Mouse (Mus musculus) liver, adult 2 months (tissue): ENCODE data around the gene Gm27021. TPM values are rescaled to one million over a fixed set of nuclear protein-coding genes. Genes with fewer than 3 reads are reported as not detected.

Experiments used
- DNase-seq: peaks from one replicate; pipeline ENCODE4 v3.0.0-alpha.2; 2011; ENCODE audit warnings: low read depth, low spot score; ENCODE audit errors: extremely low read depth
- H3K27ac ChIP-seq: fragments of 200-500 bp; replicated peaks from 2 replicates; pipeline ENCODE4 v1.5.1; 2012; ENCODE audit warnings: low read depth, mild to moderate bottlenecking, control low read depth, inconsistent platforms, low read length; ENCODE audit not compliant: insufficient read depth
- H3K27me3 ChIP-seq: fragments of 200-500 bp; 2 replicates; pipeline ENCODE4 v1.6.1; 2012; ENCODE audit warnings: mild to moderate bottlenecking, moderate library complexity, low read length, inconsistent platforms; ENCODE audit not compliant: control insufficient read depth, insufficient read depth
- H3K36me3 ChIP-seq: fragments of 200-500 bp; 2 replicates; pipeline ENCODE4 v1.6.1; 2012; ENCODE audit warnings: low read length, inconsistent platforms; ENCODE audit not compliant: control insufficient read depth, insufficient read depth
- H3K4me1 ChIP-seq: fragments of 200-500 bp; 2 replicates; pipeline ENCODE4 v1.6.1; 2011; ENCODE audit warnings: low read length; ENCODE audit not compliant: control insufficient read depth, insufficient read depth
- H3K4me3 ChIP-seq: fragments of 200-500 bp; 2 replicates; pipeline ENCODE4 v1.5.1; 2011; ENCODE audit warnings: low read depth, mild to moderate bottlenecking, control low read depth, low read length, moderate library complexity; ENCODE audit not compliant: insufficient read depth
- H3K79me2 ChIP-seq: fragments of 200-500 bp; 2 replicates; pipeline ENCODE4 v1.6.1; 2012; ENCODE audit warnings: inconsistent platforms, mild to moderate bottlenecking, low read length, moderate library complexity; ENCODE audit not compliant: control insufficient read depth, insufficient read depth
- H3K9ac ChIP-seq: fragments of 200-500 bp; 2 replicates; pipeline ENCODE4 v1.6.1; 2012; ENCODE audit warnings: low read depth, mild to moderate bottlenecking, control low read depth, inconsistent platforms, low read length
- CTCF ChIP-seq: fragments of 200-500 bp; IDR thresholded peaks from 2 replicates; pipeline ENCODE4 v1.5.1; 2011; ENCODE audit warnings: low read depth, low read length, control low read depth
- POLR2A ChIP-seq: fragments of 200-500 bp; IDR thresholded peaks from 2 replicates; pipeline ENCODE4 v1.6.1; 2011; ENCODE audit warnings: low read length, control low read depth; ENCODE audit not compliant: insufficient read depth; ENCODE audit errors: extremely low read depth
- WGBS: fragments of 180-500 bp; shearing (Covaris S2); methylation state at CpG from one replicate; pipeline ENCODE4 v1.1.7; 2018; 5-methylcytosine and 5-hydroxymethylcytosine counted together
- polyA plus RNA-seq: library from polyadenylated mRNA; depleted of rRNA; stranded (reverse); fragments of >200 nt; gene quantifications from 2 replicates; pipeline ENCODE4 v1.2.3, GENCODE M21; 2012
- total RNA-seq: library from RNA; depleted of rRNA; stranded (reverse); fragments of >200 nt; gene quantifications from 2 replicates; pipeline ENCODE4 v1.2.3, GENCODE M21; 2014

Gm27021 gene
- total and polyA plus RNA-seq, 2 experiments: not detected

- no peak for DNase-seq
- Histone ChIP-seq H3K9ac (no peak overlapping the region), H3K79me2 (no peaks in the 10 kb centered on the region), H3K36me3 (no peaks in the 10 kb centered on the region), H3K4me3 (no peak overlapping the region), H3K4me1 (no peaks in the 10 kb centered on the region), H3K27ac (no peak overlapping the region), H3K27me3 (no peaks in the 10 kb centered on the region)
- TF ChIP-seq CTCF (no peak), POLR2A (no peak)
- 71% methylated on average over 24 of the region's 24 CpGs for WGBS
These were observed 69.3 kb downstream of the Gm27021 start for GRCm38 (mm10) chr8:120598579-120598978.

- Histone ChIP-seq H3K36me3 (no peaks in the 10 kb centered on the region), H3K9ac (no peak overlapping the region), H3K27ac (no peak overlapping the region), H3K27me3 (no peaks in the 10 kb centered on the region), H3K79me2 (no peaks in the 10 kb centered on the region), H3K4me3 (no peak overlapping the region), H3K4me1 (no peaks in the 10 kb centered on the region)
- peak; percentile 52 for DNase-seq
- 11% methylated on average over 5 of the region's 5 CpGs for WGBS
- peak; percentile 85 for TF ChIP-seq CTCF
- no peak for TF ChIP-seq POLR2A
These were observed 71.9 kb downstream of the Gm27021 start for GRCm38 (mm10) chr8:120595963-120596362.

- no peaks in the 10 kb centered on the region for H3K79me2 ChIP-seq
- H3K4me1 ChIP-seq: 0 out of 2 replicates have a peak, but pooled peaks cover 1% of the 10 kb centered on the region
- no peak overlapping the region for H3K27ac ChIP-seq
- H3K4me3 ChIP-seq: no peak overlapping the region
- WGBS: 85% methylated on average over 5 of the region's 5 CpGs
- TF ChIP-seq POLR2A: no peak
- TF ChIP-seq CTCF: peak; percentile 67
- H3K27me3 ChIP-seq: no peaks in the 10 kb centered on the region
- no peak overlapping the region for H3K9ac ChIP-seq
- no peaks in the 10 kb centered on the region for H3K36me3 ChIP-seq
- no peak for DNase-seq
These were observed 73.3 kb downstream of the Gm27021 start for GRCm38 (mm10) chr8:120594571-120594970.

GRCm38 (mm10) chr8:120591587-120592292 is 76.1 kb downstream of the Gm27021 start:
- H3K4me1 ChIP-seq: 0 out of 2 replicates have a peak, but pooled peaks cover 1% of the 10 kb centered on the region
- H3K36me3 ChIP-seq: no peaks in the 10 kb centered on the region
- H3K79me2 ChIP-seq: no peaks in the 10 kb centered on the region
- 22% methylated on average over 10 of the region's 10 CpGs for WGBS
- no peak overlapping the region for H3K4me3 ChIP-seq
- H3K27me3 ChIP-seq: no peaks in the 10 kb centered on the region
- no peak overlapping the region for H3K9ac ChIP-seq
- TF ChIP-seq CTCF: no peak
- no peak for TF ChIP-seq POLR2A
- DNase-seq: peak; percentile 15
- no peak overlapping the region for H3K27ac ChIP-seq

- Histone ChIP-seq H3K36me3 (no peaks in the 10 kb centered on the region), H3K79me2 (no peaks in the 10 kb centered on the region), H3K9ac (no peak overlapping the region; the same call in 1 of the 2 replicates), H3K27me3 (no peaks in the 10 kb centered on the region), H3K4me3 (no peak overlapping the region), H3K27ac (no peak overlapping the region), H3K4me1 (0 out of 2 replicates have a peak, but pooled peaks cover 1% of the 10 kb centered on the region)
- TF ChIP-seq POLR2A (no peak), CTCF (no peak)
- no peak for DNase-seq
- 50% methylated on average over 2 of the region's 2 CpGs for WGBS
These were observed 78.0 kb downstream of the Gm27021 start for GRCm38 (mm10) chr8:120589921-120590320.
